Mouse (Mus musculus) kidney, adult 2 months (tissue): ENCODE data around the gene B3gat3.

Source experiments
- CTCF ChIP-seq: fragments of 200-500 bp; conservative IDR thresholded peaks from 2 replicates; pipeline ENCODE4 v1.5.1; 2011; ENCODE audit warnings: low read depth, mild to moderate bottlenecking, control low read depth, low read length, moderate library complexity, mixed read lengths; ENCODE audit not compliant: insufficient read depth, insufficient read length
- POLR2A ChIP-seq: fragments of 200-500 bp; IDR thresholded peaks from one replicate; pipeline ENCODE4 v1.6.1; 2011; ENCODE audit warnings: low read depth, low read length, control low read depth

DNA sequence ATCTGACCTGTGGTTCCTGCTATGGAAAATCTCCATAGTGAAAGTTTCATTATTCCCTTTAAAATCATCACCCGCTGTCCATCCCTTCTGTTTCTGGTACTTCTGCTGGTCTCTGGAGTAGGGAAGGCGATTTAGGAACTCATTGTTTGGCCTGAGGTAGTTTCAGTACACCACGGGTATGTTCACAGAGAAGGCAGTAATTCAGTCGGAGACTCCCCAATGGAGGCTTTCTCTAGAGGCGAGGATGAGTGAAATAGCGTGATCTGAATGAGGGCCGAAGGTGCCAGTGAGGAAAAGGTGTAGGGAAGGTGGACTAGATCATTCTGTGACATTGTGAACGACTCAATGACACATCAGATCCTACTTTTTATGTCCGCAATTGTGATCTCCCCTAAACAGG is 34.0 kb downstream of the B3gat3 start:
- TF ChIP-seq CTCF, result no peak
- no peak for TF ChIP-seq POLR2A
